Mouse (Mus musculus) midbrain, embryonic 11.5 days (tissue): ENCODE results near the gene 3110082J24Rik. TPM values are rescaled to one million over a fixed set of nuclear protein-coding genes. Genes with fewer than 3 reads are reported as not detected.
A peak's percentile ranks its signal among the peaks of the same experiment; 100 is the strongest.

Experiments used
- ATAC-seq: fragments of 200-750 bp; cut with Nextera tagmentation; 2 replicates; pipeline ENCODE4 v1.8.0; 2017; ENCODE audit warnings: moderate TSS enrichment, moderate library complexity; ENCODE audit not compliant: low FRiP score
- DNase-seq: peaks from one replicate; pipeline ENCODE4 v3.0.0; 2015; ENCODE audit warnings: low spot score; ENCODE audit errors: missing footprints
- H3K27ac ChIP-seq: fragments of 300-500 bp; sonication (generic); 2 replicates; pipeline ENCODE4 v1.5.1; 2014; ENCODE audit warnings: low read depth, low read length
- H3K27me3 ChIP-seq: fragments of 300-500 bp; sonication (generic); 2 replicates; pipeline ENCODE4 v1.6.1; 2014; ENCODE audit warnings: mild to moderate bottlenecking, low read length, moderate library complexity, mixed read lengths; ENCODE audit not compliant: control insufficient read depth, insufficient read depth
- H3K36me3 ChIP-seq: fragments of 300-500 bp; sonication (generic); 2 replicates; pipeline ENCODE4 v1.6.1; 2014; ENCODE audit warnings: mild to moderate bottlenecking, low read length, moderate library complexity, mixed read lengths; ENCODE audit not compliant: control insufficient read depth, insufficient read depth
- H3K4me1 ChIP-seq: fragments of 300-500 bp; sonication (generic); 2 replicates; pipeline ENCODE4 v1.6.1; 2014; ENCODE audit warnings: low read length; ENCODE audit not compliant: control insufficient read depth, insufficient read depth
- H3K4me2 ChIP-seq: fragments of 300-500 bp; sonication (generic); 2 replicates; pipeline ENCODE4 v1.6.1; 2014; ENCODE audit warnings: mild to moderate bottlenecking, moderate library complexity
- H3K4me3 ChIP-seq: fragments of 300-500 bp; sonication (generic); 2 replicates; pipeline ENCODE4 v1.5.1; 2014; ENCODE audit warnings: low read depth, low read length
- H3K9ac ChIP-seq: fragments of 300-500 bp; sonication (generic); 2 replicates; pipeline ENCODE4 v1.6.1; 2014; ENCODE audit warnings: low read length
- H3K9me3 ChIP-seq: fragments of 300-500 bp; sonication (generic); 2 replicates; pipeline ENCODE4 v1.6.1; 2016; ENCODE audit warnings: low read length; ENCODE audit not compliant: control insufficient read depth
- WGBS: fragments of 180-500 bp; shearing (Covaris S2); extraction: QIAGEN DNeasy Blood & Tissue Kit; methylation state at CpG from one replicate; pipeline ENCODE4 v1.1.7; 2014; 5-methylcytosine and 5-hydroxymethylcytosine counted together
- polyA plus RNA-seq: library from polyadenylated mRNA; unstranded; fragments of >200 nt; fragmentation: Nextera tagmentation; extraction: Ambion mirVana; gene quantifications from 2 replicates; pipeline ENCODE4 v1.2.1, GENCODE M21; 2014

The 3110082J24Rik gene
- polyA plus RNA-seq, 1 experiment from 2014 or later: 3.7 TPM

GRCm38 (mm10) chr5:30104841-30105667 is 832 bp downstream of the 3110082J24Rik start, which contains the start of gene Garem2:
Garem2 (plus strand) TSS chr5:30105161.
- Histone ChIP-seq H3K36me3 (no peaks in the 10 kb centered on the region), H3K4me2 (peak within 1 kb of the TSS; percentile 94), H3K27ac (peak within 1 kb of the TSS; percentile 67; the same call in 1 of the 2 replicates), H3K9me3 (no peaks in the 10 kb centered on the region), H3K4me3 (peak within 1 kb of the TSS; percentile 66), H3K27me3 (no peaks in the 10 kb centered on the region), H3K9ac (peak within 1 kb of the TSS; percentile 84), H3K4me1 (peaks cover 42% of the 10 kb centered on the region)
- peak; percentile 41 for ATAC-seq
- DNase-seq: peak; percentile 94
- WGBS: under 1% methylated on average over 59 of the region's 65 CpGs

GRCm38 (mm10) chr5:30104339-30104738 is 1.5 kb downstream of the 3110082J24Rik start:
- Histone ChIP-seq H3K4me1 (peaks cover 34% of the 10 kb centered on the region), H3K27me3 (no peaks in the 10 kb centered on the region), H3K36me3 (no peaks in the 10 kb centered on the region), H3K27ac (no peak overlapping the region), H3K4me3 (peak overlapping the region; percentile 66), H3K9me3 (no peaks in the 10 kb centered on the region), H3K4me2 (peak overlapping the region; percentile 94), H3K9ac (peak overlapping the region; percentile 84)
- DNase-seq: peak; percentile 98
- peak; percentile 33 for ATAC-seq
- 1% methylated on average over 12 of the region's 12 CpGs for WGBS

- Histone ChIP-seq H3K4me3 (no peak overlapping the region), H3K27ac (no peak overlapping the region), H3K9ac (no peak overlapping the region), H3K36me3 (no peaks in the 10 kb centered on the region), H3K4me1 (peaks cover 27% of the 10 kb centered on the region), H3K27me3 (no peaks in the 10 kb centered on the region), H3K4me2 (no peak overlapping the region), H3K9me3 (no peaks in the 10 kb centered on the region)
- ATAC-seq (no peak), DNase-seq (peak; percentile 75)
- 78% methylated on average over 3 of the region's 3 CpGs for WGBS
Measured at GRCm38 (mm10) chr5:30103340-30103739, 2.5 kb downstream of the 3110082J24Rik start.

- H3K9ac ChIP-seq: no peak overlapping the region
- 80% methylated on average over 1 of the region's 1 CpGs for WGBS
- DNase-seq (no peak), ATAC-seq (no peak)
- H3K27ac ChIP-seq: no peak overlapping the region
- H3K27me3 ChIP-seq: no peaks in the 10 kb centered on the region
- H3K4me3 ChIP-seq: no peak overlapping the region
- H3K9me3 ChIP-seq: no peaks in the 10 kb centered on the region
- no peak overlapping the region for H3K4me2 ChIP-seq
- no peaks in the 10 kb centered on the region for H3K36me3 ChIP-seq
- H3K4me1 ChIP-seq: no peaks in the 10 kb centered on the region
Measured at GRCm38 (mm10) chr5:30098260-30098659, 7.6 kb downstream of the 3110082J24Rik start.

GRCm38 (mm10) chr5:30095731-30096130 is 10.2 kb downstream of the 3110082J24Rik start:
- H3K4me3 ChIP-seq: no peak overlapping the region
- H3K36me3 ChIP-seq: no peaks in the 10 kb centered on the region
- DNase-seq (no peak), ATAC-seq (no peak)
- H3K9me3 ChIP-seq: no peaks in the 10 kb centered on the region
- 79% methylated on average over 6 of the region's 6 CpGs for WGBS
- H3K27ac ChIP-seq: no peak overlapping the region
- H3K27me3 ChIP-seq: no peaks in the 10 kb centered on the region
- no peaks in the 10 kb centered on the region for H3K4me1 ChIP-seq
- no peak overlapping the region for H3K9ac ChIP-seq
- no peak overlapping the region for H3K4me2 ChIP-seq

GRCm38 (mm10) chr5:30094399-30094798 is 11.5 kb downstream of the 3110082J24Rik start:
- Histone ChIP-seq H3K4me1 (no peaks in the 10 kb centered on the region), H3K27me3 (no peaks in the 10 kb centered on the region), H3K36me3 (no peaks in the 10 kb centered on the region), H3K9me3 (no peaks in the 10 kb centered on the region), H3K4me3 (no peak overlapping the region), H3K4me2 (no peak overlapping the region), H3K9ac (no peak overlapping the region), H3K27ac (no peak overlapping the region)
- WGBS: 47% methylated on average over 2 of the region's 2 CpGs
- ATAC-seq (no peak), DNase-seq (no peak)

GRCm38 (mm10) chr5:30092701-30093100 is 13.2 kb downstream of the 3110082J24Rik start:
- no peak overlapping the region for H3K4me2 ChIP-seq
- H3K36me3 ChIP-seq: no peaks in the 10 kb centered on the region
- H3K27ac ChIP-seq: no peak overlapping the region
- no peaks in the 10 kb centered on the region for H3K27me3 ChIP-seq
- H3K4me1 ChIP-seq: no peaks in the 10 kb centered on the region
- ATAC-seq (no peak), DNase-seq (no peak)
- H3K9me3 ChIP-seq: no peaks in the 10 kb centered on the region
- 68% methylated on average over 13 of the region's 13 CpGs for WGBS
- no peak overlapping the region for H3K4me3 ChIP-seq
- H3K9ac ChIP-seq: no peak overlapping the region

GRCm38 (mm10) chr5:30072825-30073821 is 32.8 kb downstream of the 3110082J24Rik start, which contains the start of gene Tyms:
Tyms (minus strand) TSS chr5:30073617.
- Histone ChIP-seq H3K4me3 (peak within 1 kb of the TSS; percentile 69), H3K36me3 (peaks cover 8% of the 10 kb centered on the region; the same call in 1 of the 2 replicates), H3K9ac (peak within 1 kb of the TSS; percentile 84), H3K4me1 (peaks cover 3% of the 10 kb centered on the region; the same call in 1 of the 2 replicates), H3K27me3 (no peaks in the 10 kb centered on the region), H3K27ac (peak within 1 kb of the TSS; percentile 52; the same call in 1 of the 2 replicates), H3K4me2 (peak within 1 kb of the TSS; percentile 77), H3K9me3 (no peaks in the 10 kb centered on the region)
- 2% methylated on average over 44 of the region's 45 CpGs for WGBS
- ATAC-seq: peak; percentile 90
- DNase-seq: peak; percentile 97
